Mouse (Mus musculus) embryonic facial prominence, embryonic 11.5 days (tissue): ENCODE measurements around the gene Ehd2. TPM values are rescaled to one million over a fixed set of nuclear protein-coding genes. Genes with fewer than 3 reads are reported as not detected.
A peak's percentile ranks its signal among the peaks of the same experiment; 100 is the strongest.

Experiments used
- ATAC-seq: fragments of 200-750 bp; cut with Nextera tagmentation; replicated peaks from 2 replicates; pipeline ENCODE4 v1.8.0; 2017; ENCODE audit warnings: low read depth; ENCODE audit not compliant: insufficient number of reproducible peaks, low FRiP score, low TSS enrichment
- DNase-seq: peaks from one replicate; pipeline ENCODE4 v3.0.0-alpha.2; 2015; ENCODE audit warnings: low spot score
- H3K27ac ChIP-seq: fragments of 300-500 bp; sonication (generic); replicated peaks from 2 replicates; pipeline ENCODE4 v1.5.1; 2014; ENCODE audit warnings: mild to moderate bottlenecking, low read depth, low read length, control low read depth
- H3K27me3 ChIP-seq: fragments of 300-500 bp; sonication (generic); 2 replicates; pipeline ENCODE4 v1.6.1; 2014; ENCODE audit warnings: mild to moderate bottlenecking, low read length, moderate library complexity, mixed read lengths; ENCODE audit not compliant: control insufficient read depth, insufficient read depth
- H3K36me3 ChIP-seq: fragments of 300-500 bp; sonication (generic); replicated peaks from 2 replicates; pipeline ENCODE4 v1.6.1; 2014; ENCODE audit warnings: low read depth, mild to moderate bottlenecking, low read length, moderate library complexity, mixed read lengths; ENCODE audit not compliant: control insufficient read depth, insufficient read depth
- H3K4me1 ChIP-seq: fragments of 300-500 bp; sonication (generic); 2 replicates; pipeline ENCODE4 v1.6.1; 2014; ENCODE audit warnings: low read length, mixed read lengths; ENCODE audit not compliant: control insufficient read depth, insufficient read depth
- H3K4me2 ChIP-seq: fragments of 300-500 bp; sonication (generic); 2 replicates; pipeline ENCODE4 v1.6.1; 2014; ENCODE audit warnings: low read depth, mild to moderate bottlenecking, control low read depth, low read length, moderate library complexity
- H3K4me3 ChIP-seq: fragments of 300-500 bp; sonication (generic); 2 replicates; pipeline ENCODE4 v1.5.1; 2014; ENCODE audit warnings: low read depth, low read length, control low read depth
- H3K9ac ChIP-seq: fragments of 300-500 bp; sonication (generic); replicated peaks from 2 replicates; pipeline ENCODE4 v1.6.1; 2014; ENCODE audit warnings: mild to moderate bottlenecking, control low read depth, low read length
- H3K9me3 ChIP-seq: fragments of 300-500 bp; sonication (generic); replicated peaks from 2 replicates; pipeline ENCODE4 v1.6.1; 2016; ENCODE audit warnings: mild to moderate bottlenecking, low read length, inconsistent platforms, mixed read lengths; ENCODE audit not compliant: control insufficient read depth
- WGBS: fragments of 180-500 bp; shearing (Covaris S2); extraction: QIAGEN DNeasy Blood & Tissue Kit; methylation state at CpG from one replicate; pipeline ENCODE4 v1.1.7; 2014; 5-methylcytosine and 5-hydroxymethylcytosine counted together
- polyA plus RNA-seq: library from polyadenylated mRNA; unstranded; fragments of >200 nt; fragmentation: Nextera tagmentation; extraction: Ambion mirVana; gene quantifications from 2 replicates; pipeline ENCODE4 v1.2.1, GENCODE M21; 2014

The Ehd2 gene
- polyA plus RNA-seq, 1 experiment from 2014 or later: 10.6 TPM

DNA sequence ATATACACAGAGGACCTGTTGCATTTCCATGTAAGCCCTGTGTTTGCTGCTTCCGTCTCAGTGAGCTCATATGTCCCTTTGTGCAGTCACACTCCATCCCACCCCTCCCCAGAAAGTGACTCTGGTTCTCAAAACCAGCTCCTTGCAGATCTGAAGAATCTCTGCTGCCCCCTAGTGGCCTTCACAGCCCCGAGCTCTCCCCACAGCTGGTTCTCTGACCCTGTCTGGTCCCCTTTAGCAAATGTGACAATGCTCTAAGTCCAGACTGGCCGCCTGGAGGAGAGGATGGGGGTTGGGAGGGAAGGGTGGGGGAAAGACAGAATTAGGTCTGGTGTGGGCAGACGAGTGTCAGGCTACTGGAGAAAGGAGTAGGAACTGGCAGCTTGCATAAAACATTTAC, 55.2 kb downstream of the Ehd2 start:
- no peaks in the 10 kb centered on the region for H3K27me3 ChIP-seq
- ATAC-seq (peak; percentile 70), DNase-seq (peak; percentile 93)
- 3% methylated on average over 4 of the region's 4 CpGs for WGBS
- H3K4me1 ChIP-seq: no peaks in the 10 kb centered on the region
- H3K27ac ChIP-seq: no peak overlapping the region
- H3K36me3 ChIP-seq: no peaks in the 10 kb centered on the region
- no peaks in the 10 kb centered on the region for H3K9me3 ChIP-seq
- H3K4me3 ChIP-seq: no peak overlapping the region
- H3K9ac ChIP-seq: no peak overlapping the region
- no peak overlapping the region for H3K4me2 ChIP-seq

DNA sequence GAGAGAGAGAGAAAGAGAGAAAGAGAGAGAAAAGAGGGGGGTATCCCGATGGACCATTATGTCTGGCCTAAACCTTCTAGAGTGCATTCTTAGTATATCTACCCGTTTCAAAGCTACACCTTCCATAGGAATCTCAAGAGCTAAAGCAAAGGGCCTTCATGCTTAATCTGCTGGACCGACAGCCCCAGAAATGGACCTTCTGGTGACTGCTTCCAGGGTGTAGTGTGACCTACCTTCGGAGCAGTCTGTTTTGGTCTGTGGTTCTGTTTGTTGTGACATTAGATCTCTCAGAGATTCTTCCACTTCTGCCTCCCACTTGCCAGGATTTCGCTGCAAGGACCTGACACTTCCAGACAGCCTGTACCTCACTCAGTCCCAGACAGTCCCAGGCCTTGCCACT, 56.8 kb downstream of the Ehd2 start:
- no peak overlapping the region for H3K4me2 ChIP-seq
- no peak overlapping the region for H3K9ac ChIP-seq
- 82% methylated on average over 5 of the region's 5 CpGs for WGBS
- H3K9me3 ChIP-seq: no peaks in the 10 kb centered on the region
- DNase-seq (no peak), ATAC-seq (no peak)
- H3K4me3 ChIP-seq: no peak overlapping the region
- H3K27me3 ChIP-seq: no peaks in the 10 kb centered on the region
- H3K4me1 ChIP-seq: no peaks in the 10 kb centered on the region
- H3K27ac ChIP-seq: no peak overlapping the region
- no peaks in the 10 kb centered on the region for H3K36me3 ChIP-seq

DNA sequence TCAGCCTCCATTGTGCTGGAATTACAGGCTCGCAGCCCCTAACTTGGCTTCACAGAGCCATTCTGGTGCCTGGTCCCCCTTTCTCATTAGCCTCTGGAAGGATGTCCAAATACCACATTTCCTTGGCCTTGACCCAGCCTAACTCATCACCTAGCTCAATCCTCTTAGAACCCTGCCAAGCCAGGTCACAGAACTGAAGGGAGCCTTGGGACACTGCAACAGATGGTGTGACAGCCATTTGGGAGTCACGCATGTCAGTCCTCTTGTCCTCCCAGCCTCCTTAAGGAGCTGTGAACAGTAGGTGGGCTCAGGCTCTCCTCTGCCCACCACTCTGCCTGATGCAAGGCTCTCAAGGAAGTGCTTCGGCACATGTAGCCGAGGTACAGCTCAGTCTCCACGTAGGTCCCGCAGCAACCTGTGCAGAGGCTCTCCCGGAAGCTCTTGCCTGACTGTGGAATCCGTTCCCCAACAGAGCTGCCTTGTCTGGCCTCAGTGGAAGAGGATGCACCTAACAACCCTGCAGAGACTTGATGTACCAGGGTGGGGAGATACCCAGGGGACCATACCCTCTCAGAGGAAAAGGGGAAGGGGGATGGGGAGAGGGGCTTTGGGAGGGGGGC, 59.3 kb downstream of the Ehd2 start:
- Histone ChIP-seq H3K36me3 (no peaks in the 10 kb centered on the region), H3K4me1 (no peaks in the 10 kb centered on the region), H3K4me2 (no peak overlapping the region), H3K9me3 (no peaks in the 10 kb centered on the region), H3K4me3 (no peak overlapping the region), H3K9ac (no peak overlapping the region), H3K27ac (no peak overlapping the region), H3K27me3 (no peaks in the 10 kb centered on the region)
- WGBS: 79% methylated on average over 8 of the region's 8 CpGs
- DNase-seq: no peak
- no peak for ATAC-seq

DNA sequence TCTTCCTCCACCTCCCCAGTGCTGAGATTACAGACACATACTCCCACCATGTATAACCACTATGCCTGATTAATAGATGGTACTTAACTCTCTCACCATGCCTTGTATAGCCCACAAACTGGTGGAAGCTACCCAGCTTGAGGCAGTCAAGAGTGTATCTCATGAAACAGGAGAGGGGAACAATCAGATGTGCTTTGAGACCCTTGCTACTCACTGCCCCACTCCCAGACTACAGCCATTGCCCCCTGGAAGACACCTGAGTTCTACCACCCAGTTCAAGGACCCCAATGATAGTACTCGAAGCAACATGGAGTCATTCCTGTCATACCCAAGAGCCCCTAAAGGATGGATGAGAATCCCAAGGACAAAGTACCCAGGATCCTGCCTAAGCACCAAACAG, 60.8 kb downstream of the Ehd2 start:
- H3K9ac ChIP-seq: no peak overlapping the region

DNA sequence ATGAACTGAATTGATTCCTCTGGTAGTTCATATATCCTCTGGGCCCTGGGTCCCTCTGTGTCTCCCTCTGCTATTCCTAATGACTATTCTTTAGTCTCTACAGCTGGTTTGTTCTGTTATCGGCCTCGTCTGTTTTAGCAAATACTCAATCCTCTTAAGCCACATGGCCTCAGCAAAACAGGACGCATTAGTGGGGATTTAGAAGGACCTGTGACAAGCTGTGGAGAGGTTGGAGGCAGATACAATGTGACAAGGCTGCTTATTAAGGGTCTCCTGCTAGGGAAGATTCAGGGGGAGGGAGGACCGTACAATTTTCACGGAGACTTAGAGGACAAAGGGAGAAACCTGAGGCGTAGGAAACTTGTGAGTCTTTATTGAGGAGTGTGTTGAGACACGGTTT, 61.5 kb downstream of the Ehd2 start:
- H3K4me2 ChIP-seq: no peak overlapping the region

More for the DNA sequence above, 60.8 kb downstream of the Ehd2 start:
- Histone ChIP-seq H3K9me3 (no peaks in the 10 kb centered on the region), H3K27ac (no peak overlapping the region), H3K36me3 (no peaks in the 10 kb centered on the region), H3K4me3 (no peak overlapping the region), H3K4me2 (no peak overlapping the region), H3K27me3 (no peaks in the 10 kb centered on the region), H3K4me1 (no peaks in the 10 kb centered on the region)
- ATAC-seq (no peak), DNase-seq (no peak)
- 83% methylated on average over 1 of the region's 1 CpGs for WGBS

DNA sequence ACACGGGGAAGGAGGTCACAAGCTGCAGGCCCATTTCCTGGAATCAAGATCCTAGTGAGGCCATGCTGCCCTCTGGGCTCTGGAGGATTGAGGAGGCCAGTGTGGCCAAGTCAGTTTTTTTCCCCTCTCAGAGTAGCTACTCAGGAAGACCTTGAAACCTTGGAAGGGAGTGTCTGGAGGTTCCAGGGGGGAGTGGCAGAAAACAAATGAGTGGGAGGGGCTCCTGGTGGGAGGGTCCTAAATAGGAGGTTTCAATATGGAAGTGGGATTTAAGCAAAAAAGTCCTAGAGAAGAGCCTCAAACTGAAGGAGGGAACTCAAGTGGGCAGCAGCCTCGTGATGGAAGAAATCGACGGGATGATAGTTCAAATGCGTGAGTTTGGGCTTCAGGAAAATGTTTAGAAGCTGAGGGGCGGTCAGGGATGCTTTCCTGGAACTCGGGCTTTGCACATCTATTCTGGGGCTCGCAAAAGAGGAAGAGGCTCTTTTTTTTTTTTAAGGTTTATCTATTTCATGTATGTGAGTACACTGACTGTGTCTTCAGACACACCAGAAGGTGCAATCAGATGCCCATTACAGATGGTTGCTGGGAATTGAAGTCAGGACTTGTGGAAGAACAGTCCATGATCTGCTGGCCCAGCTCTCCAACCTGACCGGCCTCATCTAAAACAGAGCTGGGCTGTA, 65.9 kb downstream of the Ehd2 start:
- DNase-seq (no peak), ATAC-seq (no peak)
- H3K27me3 ChIP-seq: no peaks in the 10 kb centered on the region
- WGBS: 81% methylated on average over 9 of the region's 9 CpGs
- no peak overlapping the region for H3K9ac ChIP-seq
- no peaks in the 10 kb centered on the region for H3K36me3 ChIP-seq
- H3K4me3 ChIP-seq: no peak overlapping the region
- H3K4me1 ChIP-seq: no peaks in the 10 kb centered on the region
- no peak overlapping the region for H3K4me2 ChIP-seq
- H3K27ac ChIP-seq: no peak overlapping the region
- H3K9me3 ChIP-seq: no peaks in the 10 kb centered on the region

More for the DNA sequence above, 61.5 kb downstream of the Ehd2 start:
- no peak for DNase-seq
- ATAC-seq: no peak
- Histone ChIP-seq H3K27ac (no peak overlapping the region), H3K27me3 (no peaks in the 10 kb centered on the region), H3K4me3 (no peak overlapping the region), H3K9me3 (no peaks in the 10 kb centered on the region), H3K36me3 (no peaks in the 10 kb centered on the region), H3K4me1 (no peaks in the 10 kb centered on the region), H3K9ac (no peak overlapping the region)
- 72% methylated on average over 7 of the region's 7 CpGs for WGBS

Other genes starting within 250 kb of the Ehd2 start
- not detected in 2 replicates for gene Obox5, start 217.4 kb downstream of the Ehd2 start, polyA plus RNA-seq
- gene Obox6, start 127.9 kb downstream of the Ehd2 start, polyA plus RNA-seq: not detected in 2 replicates
- 0.10 TPM in 1 of 2 replicates, not detected in the other for gene Crx, start 87.6 kb downstream of the Ehd2 start, polyA plus RNA-seq
- gene Crxos, start 85.0 kb downstream of the Ehd2 start, polyA plus RNA-seq: not detected in 2 replicates
- gene Selenow, start 45.2 kb downstream of the Ehd2 start, polyA plus RNA-seq: 981 and 984 TPM in 2 replicates
- 190 and 194 TPM in 2 replicates for gene Nop53, start 21.5 kb downstream of the Ehd2 start, polyA plus RNA-seq
- gene Bicra, start 80.4 kb upstream of the Ehd2 start, polyA plus RNA-seq: 4.2 and 5.9 TPM in 2 replicates
- gene Zfp541, start 94.2 kb upstream of the Ehd2 start, polyA plus RNA-seq: not detected in 2 replicates
- 147 and 168 TPM in 2 replicates for gene Napa, start 130.9 kb upstream of the Ehd2 start, polyA plus RNA-seq
- gene Kptn, start 152.3 kb upstream of the Ehd2 start, polyA plus RNA-seq: 22.1 and 23.5 TPM in 2 replicates
- 0.25 and 0.42 TPM in 2 replicates for gene Slc8a2, start 162.3 kb upstream of the Ehd2 start, polyA plus RNA-seq
- gene Meis3, start 207.5 kb upstream of the Ehd2 start, polyA plus RNA-seq: 34.0 and 47.1 TPM in 2 replicates